Mouse (Mus musculus) heart, embryonic 12.5 days (tissue): ENCODE data around the gene Egfl8. TPM values are rescaled to one million over a fixed set of nuclear protein-coding genes. Genes with fewer than 3 reads are reported as not detected.

Source experiments
- ATAC-seq: fragments of 200-750 bp; cut with Nextera tagmentation; 2 replicates; pipeline ENCODE4 v1.8.0; 2017; ENCODE audit warnings: moderate TSS enrichment, moderate library complexity; ENCODE audit not compliant: insufficient number of reproducible peaks, low FRiP score
- H3K27ac ChIP-seq: fragments of 300-500 bp; sonication (generic); 2 replicates; pipeline ENCODE4 v1.5.1; 2016; ENCODE audit warnings: mild to moderate bottlenecking, moderate library complexity; ENCODE audit not compliant: poor library complexity, severe bottlenecking
- H3K27me3 ChIP-seq: fragments of 300-500 bp; sonication (generic); replicated peaks from 2 replicates; pipeline ENCODE4 v1.6.1; 2016; ENCODE audit warnings: mild to moderate bottlenecking, moderate library complexity
- H3K36me3 ChIP-seq: fragments of 300-500 bp; sonication (generic); 2 replicates; pipeline ENCODE4 v1.6.1; 2016; ENCODE audit warnings: mild to moderate bottlenecking, moderate library complexity
- H3K4me1 ChIP-seq: fragments of 300-500 bp; sonication (generic); replicated peaks from 2 replicates; pipeline ENCODE4 v1.6.1; 2016; ENCODE audit warnings: mild to moderate bottlenecking
- H3K4me2 ChIP-seq: fragments of 300-500 bp; sonication (generic); 2 replicates; pipeline ENCODE4 v1.6.1; 2016; ENCODE audit warnings: mild to moderate bottlenecking, moderate library complexity
- H3K4me3 ChIP-seq: fragments of 300-500 bp; sonication (generic); 2 replicates; pipeline ENCODE4 v1.5.1; 2016; ENCODE audit warnings: mild to moderate bottlenecking
- H3K9ac ChIP-seq: fragments of 300-500 bp; sonication (generic); 2 replicates; pipeline ENCODE4 v1.6.1; 2016; ENCODE audit warnings: mild to moderate bottlenecking, moderate library complexity
- H3K9me3 ChIP-seq: fragments of 300-500 bp; sonication (generic); replicated peaks from 2 replicates; pipeline ENCODE4 v1.6.1; 2016; ENCODE audit warnings: mild to moderate bottlenecking, moderate library complexity
- WGBS: fragments of 180-500 bp; shearing (Covaris S2); methylation state at CpG from one replicate; pipeline ENCODE4 v1.1.7; 2016; 5-methylcytosine and 5-hydroxymethylcytosine counted together
- polyA plus RNA-seq: library from polyadenylated mRNA; unstranded; fragments of >200 nt; fragmentation: Nextera tagmentation; extraction: Ambion mirVana; gene quantifications from 2 replicates; pipeline ENCODE4 v1.2.1, GENCODE M21; 2016

The Egfl8 gene
- polyA plus RNA-seq, 1 experiment from 2014 or later = 0.57 TPM

- 36% methylated on average over 2 of the region's 2 CpGs for WGBS
- H3K4me3 ChIP-seq = no peak overlapping the region
- no peak overlapping the region for H3K27ac ChIP-seq
- no peaks in the 10 kb centered on the region for H3K9me3 ChIP-seq
- no peak overlapping the region for H3K9ac ChIP-seq
- peaks cover 28% of the 10 kb centered on the region for H3K27me3 ChIP-seq
- H3K36me3 ChIP-seq = peaks cover 21% of the 10 kb centered on the region
- no peak overlapping the region for H3K4me2 ChIP-seq
- ATAC-seq = no peak
- H3K4me1 ChIP-seq = peaks cover 47% of the 10 kb centered on the region
These were observed 41.5 kb upstream of the Egfl8 start for GRCm38 (mm10) chr17:34657271-34657670.

GRCm38 (mm10) chr17:34656666-34657065 is 40.9 kb upstream of the Egfl8 start:
- WGBS = 60% methylated on average over 8 of the region's 8 CpGs
- no peaks in the 10 kb centered on the region for H3K9me3 ChIP-seq
- peaks cover 27% of the 10 kb centered on the region for H3K27me3 ChIP-seq
- peaks cover 27% of the 10 kb centered on the region for H3K36me3 ChIP-seq
- H3K4me1 ChIP-seq = peaks cover 46% of the 10 kb centered on the region
- H3K4me3 ChIP-seq = no peak overlapping the region
- no peak for ATAC-seq
- H3K27ac ChIP-seq = no peak overlapping the region
- H3K9ac ChIP-seq = no peak overlapping the region
- no peak overlapping the region for H3K4me2 ChIP-seq

GRCm38 (mm10) chr17:34655581-34655991 is 39.8 kb upstream of the Egfl8 start:
- Histone ChIP-seq H3K4me1 (peaks cover 35% of the 10 kb centered on the region), H3K4me3 (no peak overlapping the region), H3K4me2 (no peak overlapping the region), H3K9me3 (no peaks in the 10 kb centered on the region), H3K27me3 (peaks cover 21% of the 10 kb centered on the region), H3K36me3 (peaks cover 38% of the 10 kb centered on the region), H3K9ac (0 out of 2 replicates have a peak overlapping the region, but pooled peaks have one; percentile 28), H3K27ac (peak overlapping the region; percentile 52)
- WGBS = 38% methylated on average over 4 of the region's 4 CpGs
- peak; percentile 80 for ATAC-seq

- Histone ChIP-seq H3K4me1 (peaks cover 32% of the 10 kb centered on the region), H3K4me2 (no peak overlapping the region), H3K36me3 (peaks cover 42% of the 10 kb centered on the region), H3K27me3 (peaks cover 17% of the 10 kb centered on the region), H3K9me3 (no peaks in the 10 kb centered on the region), H3K27ac (peak overlapping the region; percentile 52), H3K9ac (no peak overlapping the region), H3K4me3 (no peak overlapping the region)
- no peak; the same call in 1 of the 2 replicates for ATAC-seq
- WGBS = 62% methylated on average over 7 of the region's 7 CpGs
These were observed 39.4 kb upstream of the Egfl8 start for GRCm38 (mm10) chr17:34655160-34655559.

GRCm38 (mm10) chr17:34654392-34654791 is 38.6 kb upstream of the Egfl8 start:
- Histone ChIP-seq H3K27me3 (peaks cover 9% of the 10 kb centered on the region; the same call in 1 of the 2 replicates), H3K4me1 (peaks cover 25% of the 10 kb centered on the region), H3K9me3 (no peaks in the 10 kb centered on the region), H3K9ac (no peak overlapping the region), H3K4me3 (no peak overlapping the region), H3K36me3 (peaks cover 49% of the 10 kb centered on the region), H3K27ac (no peak overlapping the region), H3K4me2 (no peak overlapping the region)
- 96% methylated on average over 13 of the region's 13 CpGs for WGBS
- ATAC-seq = no peak

GRCm38 (mm10) chr17:34653746-34654285 is 38.0 kb upstream of the Egfl8 start:
- H3K4me1 ChIP-seq = peaks cover 21% of the 10 kb centered on the region
- WGBS = 65% methylated on average over 9 of the region's 9 CpGs
- H3K4me3 ChIP-seq = no peak overlapping the region
- H3K27me3 ChIP-seq = peaks cover 4% of the 10 kb centered on the region; the same call in 1 of the 2 replicates
- H3K9me3 ChIP-seq = no peaks in the 10 kb centered on the region
- H3K9ac ChIP-seq = no peak overlapping the region
- H3K4me2 ChIP-seq = no peak overlapping the region
- no peak for ATAC-seq
- H3K27ac ChIP-seq = no peak overlapping the region
- H3K36me3 ChIP-seq = peaks cover 55% of the 10 kb centered on the region

GRCm38 (mm10) chr17:34652985-34653384 is 37.2 kb upstream of the Egfl8 start:
- Histone ChIP-seq H3K4me2 (no peak overlapping the region), H3K4me3 (no peak overlapping the region), H3K9me3 (no peaks in the 10 kb centered on the region), H3K27me3 (no peaks in the 10 kb centered on the region; the same call in 1 of the 2 replicates), H3K9ac (no peak overlapping the region), H3K4me1 (peaks cover 25% of the 10 kb centered on the region), H3K27ac (no peak overlapping the region), H3K36me3 (peaks cover 56% of the 10 kb centered on the region)
- WGBS = 87% methylated on average over 8 of the region's 8 CpGs
- no peak for ATAC-seq

- ATAC-seq = no peak
- H3K36me3 ChIP-seq = peaks cover 56% of the 10 kb centered on the region
- 88% methylated on average over 10 of the region's 10 CpGs for WGBS
These were observed 36.8 kb upstream of the Egfl8 start for GRCm38 (mm10) chr17:34652546-34652945.

GRCm38 (mm10) chr17:34651507-34652221 is 35.9 kb upstream of the Egfl8 start:
- Histone ChIP-seq H3K4me3 (no peak overlapping the region), H3K36me3 (peaks cover 56% of the 10 kb centered on the region), H3K9me3 (no peaks in the 10 kb centered on the region), H3K27ac (no peak overlapping the region), H3K27me3 (no peaks in the 10 kb centered on the region), H3K4me1 (peaks cover 31% of the 10 kb centered on the region), H3K9ac (no peak overlapping the region), H3K4me2 (no peak overlapping the region)
- 49% methylated on average over 19 of the region's 19 CpGs for WGBS
- no peak for ATAC-seq

More at GRCm38 (mm10) chr17:34652546-34652945, 36.8 kb upstream of the Egfl8 start:
- Histone ChIP-seq H3K27ac (no peak overlapping the region), H3K4me3 (no peak overlapping the region), H3K27me3 (no peaks in the 10 kb centered on the region; the same call in 1 of the 2 replicates), H3K9ac (no peak overlapping the region), H3K4me1 (peaks cover 29% of the 10 kb centered on the region), H3K9me3 (no peaks in the 10 kb centered on the region), H3K4me2 (no peak overlapping the region)

- no peak overlapping the region for H3K27ac ChIP-seq
- no peak overlapping the region for H3K4me2 ChIP-seq
- H3K9ac ChIP-seq = no peak overlapping the region
- ATAC-seq = no peak
- peaks cover 34% of the 10 kb centered on the region for H3K4me1 ChIP-seq
- peaks cover 59% of the 10 kb centered on the region for H3K36me3 ChIP-seq
- WGBS = 89% methylated on average over 14 of the region's 14 CpGs
- no peaks in the 10 kb centered on the region for H3K9me3 ChIP-seq
- no peaks in the 10 kb centered on the region for H3K27me3 ChIP-seq
- no peak overlapping the region for H3K4me3 ChIP-seq
These were observed 35.0 kb upstream of the Egfl8 start for GRCm38 (mm10) chr17:34650781-34651180.

GRCm38 (mm10) chr17:34649106-34649864 is 33.5 kb upstream of the Egfl8 start:
- ATAC-seq = no peak
- no peaks in the 10 kb centered on the region for H3K27me3 ChIP-seq
- peaks cover 57% of the 10 kb centered on the region for H3K36me3 ChIP-seq
- H3K27ac ChIP-seq = no peak overlapping the region
- H3K4me2 ChIP-seq = no peak overlapping the region
- H3K9me3 ChIP-seq = no peaks in the 10 kb centered on the region
- no peak overlapping the region for H3K4me3 ChIP-seq
- WGBS = 86% methylated on average over 18 of the region's 18 CpGs
- H3K4me1 ChIP-seq = peaks cover 27% of the 10 kb centered on the region
- no peak overlapping the region for H3K9ac ChIP-seq
